Mouse (Mus musculus): ENCODE measurements around the gene Tmem200c.

Tmem200c gene

DNA sequence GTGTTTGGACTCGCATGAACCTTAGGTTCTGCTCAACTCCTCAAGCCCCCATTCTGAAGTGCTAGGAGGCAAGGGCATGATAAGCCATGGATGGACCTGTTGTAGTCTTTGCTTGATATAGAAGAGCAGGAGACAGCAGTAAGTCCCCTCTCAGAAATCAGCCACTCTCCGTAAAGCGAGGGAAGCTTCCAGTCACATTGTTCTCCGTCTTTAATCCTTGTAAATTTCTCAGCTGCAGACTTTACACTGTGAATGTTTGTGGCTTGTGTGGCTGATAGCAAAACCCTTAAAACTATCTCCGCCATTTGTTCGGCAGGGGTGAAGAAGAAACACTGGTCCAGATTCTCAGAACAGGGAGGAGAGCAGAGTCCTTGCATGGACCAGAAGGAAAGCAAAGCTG, at the start of gene Tmem200c:
Tmem200c (plus strand) TSS at position 301 of the 400 bp plus-strand sequence.
- no peak for DNase-seq

- DNase-seq: no peak
Observed at GRCm38 (mm10) chr17:68793741-68794140, 32.7 kb upstream of the Tmem200c start.

- no peak for DNase-seq
Observed at GRCm38 (mm10) chr17:68836655-68837012, 10.2 kb downstream of the Tmem200c start.

- DNase-seq: no peak
Observed at GRCm38 (mm10) chr17:68837013-68837858, 10.8 kb downstream of the Tmem200c start.

DNA sequence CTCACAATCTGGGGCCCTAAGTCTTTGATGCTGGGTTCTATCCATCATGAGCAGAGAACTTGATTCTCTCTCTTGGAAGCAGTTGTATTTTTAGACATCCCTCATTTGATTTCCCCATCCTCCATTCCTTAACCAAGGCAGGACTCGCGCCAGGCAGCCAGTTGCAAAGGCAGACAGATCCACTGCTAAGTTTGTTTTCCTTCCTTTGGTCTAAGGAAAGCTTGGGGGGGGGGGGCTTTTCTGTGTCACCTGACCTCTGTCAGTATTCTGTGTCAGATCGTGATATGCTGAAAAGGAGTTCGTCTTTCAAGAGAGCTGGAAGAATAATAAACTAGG, 11.4 kb downstream of the Tmem200c start:
- DNase-seq: no peak

GRCm38 (mm10) chr17:68839888-68840571, 13.6 kb downstream of the Tmem200c start:
- no peak for DNase-seq

- no peak for DNase-seq
Observed at GRCm38 (mm10) chr17:68840572-68840939, 14.1 kb downstream of the Tmem200c start.

DNA sequence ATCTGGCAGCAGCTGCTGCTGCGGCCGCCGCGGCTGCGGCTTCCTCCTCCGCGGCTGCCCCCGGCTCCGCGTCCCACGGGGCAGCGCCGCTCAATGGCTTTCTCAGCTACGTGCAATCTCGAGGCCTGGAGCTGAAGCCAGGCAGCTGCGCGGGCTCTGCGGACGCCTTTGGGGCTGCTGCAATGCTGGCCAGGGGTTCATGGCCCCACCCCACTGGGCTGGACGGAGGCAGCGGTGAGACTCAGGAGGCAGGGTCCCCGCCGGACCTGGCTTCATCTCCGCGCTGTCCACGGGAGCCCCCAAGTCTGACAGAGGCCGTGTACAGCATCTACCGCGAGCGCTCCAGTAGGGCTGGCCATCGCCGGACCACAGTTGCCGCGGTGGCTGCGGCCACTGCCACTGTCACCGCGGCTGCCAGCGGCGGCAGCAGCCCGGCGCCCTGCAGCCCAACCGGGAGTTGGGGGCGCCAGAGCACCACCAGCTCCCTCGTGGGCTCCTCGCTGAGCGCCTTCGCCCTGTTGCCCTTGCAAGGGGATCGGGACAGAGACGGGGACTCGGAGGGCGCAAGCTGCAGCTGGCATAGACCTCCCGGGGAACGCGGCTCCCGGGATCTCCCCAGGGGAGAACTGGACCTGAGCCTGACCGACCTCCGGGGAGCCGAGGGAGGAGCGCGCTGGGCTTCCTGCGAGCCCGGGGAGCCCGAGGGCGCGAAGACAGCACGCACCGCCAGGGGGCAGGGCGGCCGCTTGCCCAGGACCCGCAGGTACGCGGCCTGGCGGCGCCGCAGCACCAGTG, 14.9 kb downstream of the Tmem200c start:
- peak; percentile 38 for DNase-seq

- DNase-seq: no peak
Observed at GRCm38 (mm10) chr17:68841892-68842252, 15.4 kb downstream of the Tmem200c start.

- peak; percentile 47 for DNase-seq
Observed at GRCm38 (mm10) chr17:68845931-68846330, 19.5 kb downstream of the Tmem200c start.

- no peak for DNase-seq
Observed at GRCm38 (mm10) chr17:68848739-68849138, 22.3 kb downstream of the Tmem200c start.

DNA sequence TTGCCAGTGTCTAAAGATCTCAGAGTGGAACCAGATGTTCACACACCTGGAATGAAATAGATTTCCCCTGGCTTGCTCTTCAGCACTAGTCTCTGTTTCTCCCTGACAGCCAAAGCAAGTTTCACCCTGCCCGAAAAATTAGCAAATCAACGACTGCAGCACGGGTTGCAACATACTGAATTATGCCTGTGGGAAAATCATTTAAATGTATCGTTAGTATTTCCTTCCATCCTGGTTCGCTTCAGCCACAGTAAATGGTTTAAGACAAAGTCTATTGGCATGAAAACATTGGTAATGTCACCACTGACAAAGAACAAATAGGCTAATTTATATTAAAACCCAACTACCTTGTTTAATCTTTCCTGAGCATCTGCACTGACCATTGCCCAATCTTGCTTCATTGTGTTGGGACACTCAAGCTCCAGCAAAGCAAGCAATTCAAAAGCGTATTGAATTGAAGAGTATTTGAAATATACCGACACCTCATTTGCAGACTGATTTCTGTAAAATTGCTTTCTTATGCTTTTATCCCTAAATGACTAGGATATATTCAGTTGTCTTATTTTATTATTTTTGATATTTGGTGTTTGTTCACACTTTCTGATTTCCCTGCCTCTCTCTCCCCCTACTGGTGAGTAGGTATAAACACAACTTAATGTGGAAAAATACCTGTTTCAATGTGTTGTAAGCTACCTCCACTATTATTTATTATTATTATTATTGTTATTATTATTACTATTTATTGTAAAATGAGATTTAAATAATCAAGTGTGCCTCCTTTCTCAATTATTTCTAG, 25.9 kb downstream of the Tmem200c start:
- no peak for DNase-seq

DNA sequence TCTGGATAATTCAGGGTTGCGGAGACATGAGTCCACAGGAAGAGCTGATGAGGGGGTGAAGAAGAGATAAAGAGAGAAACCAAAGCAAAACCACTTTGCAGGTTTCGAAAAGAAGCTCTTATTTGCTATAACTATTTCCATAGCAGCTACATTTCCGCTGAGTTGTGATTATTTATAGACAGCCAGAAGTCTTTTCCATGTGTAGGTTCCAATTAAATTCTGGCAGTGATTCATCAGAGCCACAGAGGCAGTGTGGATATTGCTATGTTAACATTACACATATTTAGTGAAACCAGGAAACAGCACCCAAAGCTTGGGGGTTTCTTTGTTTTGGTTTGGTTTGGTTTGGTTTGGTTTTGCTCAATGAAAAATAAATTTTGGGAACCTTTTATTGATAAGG, 37.8 kb downstream of the Tmem200c start:
- DNase-seq: no peak

DNA sequence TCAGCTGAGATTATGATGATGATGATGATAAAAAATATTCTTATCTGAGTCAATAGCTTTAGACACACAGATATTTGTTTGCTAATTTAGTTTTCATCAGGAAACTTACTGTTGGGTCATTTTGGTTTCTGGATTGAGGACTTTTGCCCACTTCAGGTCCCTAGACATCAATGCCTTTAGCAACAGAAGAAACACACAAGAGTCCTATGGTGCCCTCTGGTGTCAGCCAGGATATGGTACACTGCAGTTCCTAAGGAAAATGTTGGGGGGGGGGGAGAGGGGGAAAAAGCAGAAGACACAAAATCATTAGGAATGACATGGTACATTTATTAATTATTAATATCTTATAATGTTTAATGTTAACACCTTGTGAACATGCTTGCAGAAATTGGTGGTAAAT, 42.0 kb downstream of the Tmem200c start:
- no peak for DNase-seq

GRCm38 (mm10) chr17:68874021-68874420, 47.6 kb downstream of the Tmem200c start:
- DNase-seq: no peak

DNA sequence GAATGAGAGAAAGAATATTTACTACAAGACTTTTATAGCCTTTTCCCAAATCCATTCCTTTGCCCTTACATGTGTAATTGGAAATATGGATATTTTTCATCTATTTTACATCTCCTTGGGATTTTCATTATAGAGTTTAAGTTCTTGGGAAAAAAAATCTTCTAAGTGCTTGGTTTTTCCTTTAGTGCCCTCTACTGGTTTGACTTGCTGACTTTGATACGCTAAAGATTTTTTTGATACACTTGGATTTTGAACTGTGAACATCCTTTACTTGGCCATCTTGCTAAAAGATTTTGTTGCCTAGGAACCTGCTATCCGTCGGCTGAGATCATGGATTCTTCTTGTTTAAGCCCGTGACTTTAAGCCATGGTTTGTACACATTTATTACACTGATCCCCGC, 48.8 kb downstream of the Tmem200c start:
- no peak for DNase-seq

GRCm38 (mm10) chr17:68875917-68876495, 49.6 kb downstream of the Tmem200c start:
- peak; percentile 26 for DNase-seq

DNA sequence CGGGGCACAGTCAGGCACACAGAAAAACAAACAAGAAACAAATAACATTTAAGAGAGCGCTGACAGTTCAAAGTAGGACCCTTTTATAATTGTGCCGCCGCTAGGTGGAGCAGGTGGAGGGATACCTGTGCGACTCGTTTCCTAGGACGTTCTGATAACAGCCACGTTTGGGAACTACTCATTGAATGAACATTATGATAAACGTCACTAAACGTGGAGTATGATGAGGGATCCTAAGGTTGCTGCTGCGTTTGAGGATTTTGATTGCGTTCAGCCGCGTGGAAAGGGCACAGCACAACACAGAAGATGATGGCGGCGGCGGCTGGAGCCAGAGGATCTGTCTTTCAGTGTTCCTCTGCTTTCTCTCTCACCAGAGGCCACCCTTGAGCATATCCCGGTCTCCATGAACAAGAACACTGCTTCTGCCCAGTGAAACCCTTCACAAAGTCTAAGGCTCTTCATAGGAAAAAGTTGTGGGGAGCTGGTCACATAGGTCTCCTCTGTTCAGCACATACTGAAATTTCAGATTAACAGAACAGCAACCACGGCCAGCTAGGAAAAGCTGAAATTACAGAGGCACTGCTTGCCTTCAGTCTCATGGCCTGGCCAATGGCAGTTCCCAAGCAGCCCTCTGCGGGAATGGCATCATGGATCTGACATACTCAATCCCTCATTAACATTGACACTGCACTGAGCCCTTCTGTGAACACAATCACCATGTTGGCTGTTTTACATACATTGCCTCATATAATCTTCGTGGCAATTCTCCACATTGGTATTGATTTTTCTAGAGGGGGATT, 55.5 kb downstream of the Tmem200c start:
- peak; percentile 75 for DNase-seq

GRCm38 (mm10) chr17:68883474-68884083, 57.2 kb downstream of the Tmem200c start:
- no peak for DNase-seq

DNA sequence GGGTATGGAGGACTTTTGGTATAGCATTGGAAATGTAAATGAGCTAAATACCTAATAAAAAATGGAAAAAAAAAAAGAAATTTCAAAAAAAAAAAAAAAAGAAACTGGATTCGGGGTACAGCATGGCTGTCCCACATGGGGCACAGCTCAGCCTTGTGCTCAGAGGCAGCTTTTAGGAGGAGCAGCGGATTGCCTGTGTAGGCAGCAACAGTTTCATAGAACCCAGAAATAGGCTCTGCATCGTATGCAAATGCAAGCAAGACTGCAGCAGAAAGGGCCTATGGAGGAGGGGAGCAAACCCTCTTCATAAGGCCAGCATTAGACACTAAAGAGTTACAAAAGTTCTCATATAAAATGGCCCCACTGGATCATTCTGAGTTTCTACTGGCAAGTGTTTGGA, 64.2 kb downstream of the Tmem200c start:
- no peak for DNase-seq
